Comparison of ENCODE assay signal across 8 mouse cellular contexts in the genomic region with DNA sequence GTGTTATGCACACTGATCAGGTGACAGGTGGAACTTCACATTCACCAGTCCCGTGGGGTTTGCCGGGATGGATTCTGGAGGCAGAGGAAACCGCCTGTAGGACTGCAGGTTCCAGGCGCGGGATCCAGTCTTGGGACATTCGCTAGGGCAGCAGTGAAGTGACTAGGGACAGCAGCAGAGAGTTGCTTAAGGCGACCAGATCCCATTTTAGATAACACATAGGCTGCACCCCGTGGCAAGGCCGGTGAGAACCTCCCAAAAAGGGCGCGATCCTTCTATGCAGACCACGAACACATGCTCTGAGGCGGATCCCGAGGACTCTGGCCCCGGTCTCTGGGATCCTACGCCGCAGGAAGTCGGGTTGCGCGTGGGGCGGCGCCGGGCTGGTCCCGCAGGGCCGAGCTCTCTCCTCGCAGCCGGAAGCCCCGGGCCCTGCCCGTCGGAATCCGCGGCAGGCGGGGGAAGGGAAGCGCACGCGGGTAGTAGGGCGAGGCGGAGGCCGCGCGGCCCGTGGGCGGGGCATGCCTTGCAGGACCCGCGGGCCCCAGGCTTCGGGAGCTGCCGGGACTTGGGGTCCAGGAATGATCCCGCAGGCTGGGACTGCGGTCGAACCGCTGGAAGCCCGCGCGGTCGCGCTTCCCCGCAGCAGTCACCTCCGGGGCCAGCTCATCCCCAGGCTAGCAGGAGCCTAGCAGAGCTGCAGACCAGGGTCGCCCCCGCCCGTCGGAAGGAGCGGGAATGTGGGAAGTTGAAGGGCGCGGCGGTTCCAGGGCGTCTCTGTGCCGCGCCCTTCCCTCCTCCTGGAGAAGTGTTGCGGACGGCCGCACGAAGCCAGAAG.
A peak's percentile ranks its signal among the peaks of the same experiment; 100 is the strongest.
DNase-seq lines count a peak whose midpoint lies in the region; ATAC-seq lines count a peak whose summit lies in the region.

No protein-coding gene starts in this region.

- H3K9me3 ChIP-seq in limb, embryonic 11.5 days (ENCODE audit: control insufficient read depth, low read length): no peaks in the 10 kb centered on the region
- H3K9me3 ChIP-seq in midbrain, embryonic 11.5 days (ENCODE audit: control insufficient read depth, low read length): no peaks in the 10 kb centered on the region

- H3K4me1 ChIP-seq in limb, embryonic 11.5 days (ENCODE audit: control insufficient read depth, insufficient read depth, low read length): peaks cover 20% of the 10 kb centered on the region
- peaks cover 11% of the 10 kb centered on the region for H3K4me1 ChIP-seq in midbrain, embryonic 11.5 days (ENCODE audit: control insufficient read depth, insufficient read depth, low read length)

- peak overlapping the region; percentile 90 for H3K4me2 ChIP-seq in limb, embryonic 11.5 days (ENCODE audit: low read depth, severe bottlenecking)
- H3K4me2 ChIP-seq in midbrain, embryonic 11.5 days: peak overlapping the region; percentile 85

- no peaks in the 10 kb centered on the region for H3K27me3 ChIP-seq in limb, embryonic 11.5 days (ENCODE audit: control insufficient read depth, insufficient read depth, low read length)
- H3K27me3 ChIP-seq in midbrain, embryonic 11.5 days (ENCODE audit: control insufficient read depth, insufficient read depth, low read length): no peaks in the 10 kb centered on the region

- intact Hi-C loops in gastrocnemius, postnatal 14 days (cut with DNase I; ENCODE audit: low total_unique reads): no loop called here

- H3K9ac ChIP-seq in limb, embryonic 11.5 days (ENCODE audit: low read length): peak overlapping the region; percentile 77
- H3K9ac ChIP-seq in midbrain, embryonic 11.5 days (ENCODE audit: low read length): peak overlapping the region; percentile 64

- peak overlapping the region; percentile 41 for H3K4me3 ChIP-seq in limb, embryonic 11.5 days (ENCODE audit: low read depth, low read length)
- peak overlapping the region; percentile 36 for H3K4me3 ChIP-seq in midbrain, embryonic 11.5 days (ENCODE audit: low read depth, low read length)

- DNase-seq in R1 (ENCODE audit: low read depth, low spot score): peak; percentile 88
- peak; percentile 65 to 66 for DNase-seq in cerebellum, postnatal 14 days
- peak; percentile 93 for DNase-seq in gastrocnemius, postnatal 14 days
- peak; percentile 86 for DNase-seq in induced T-regulatory cell, adult 2 months (ENCODE audit: low read depth)
- peak; percentile 86 for DNase-seq in limb, embryonic 11.5 days (ENCODE audit: low spot score)
- DNase-seq in midbrain, embryonic 11.5 days (ENCODE audit: low spot score, missing footprints): peak; percentile 97
- DNase-seq in right cerebral cortex, postnatal 4 days: peak; percentile 67
- DNase-seq in urinary bladder, postnatal 4 days (ENCODE audit: low spot score in 2 of 2): peak; percentile 92 to 93

- WGBS in limb, embryonic 11.5 days: 6% methylated on average over 66 of the region's 73 CpGs
- 7% methylated on average over 68 of the region's 73 CpGs for WGBS in midbrain, embryonic 11.5 days

- no peaks in the 10 kb centered on the region for H3K36me3 ChIP-seq in limb, embryonic 11.5 days (ENCODE audit: control insufficient read depth, insufficient read depth, low read length)
- no peaks in the 10 kb centered on the region for H3K36me3 ChIP-seq in midbrain, embryonic 11.5 days (ENCODE audit: control insufficient read depth, insufficient read depth, low read length)

- peak overlapping the region; percentile 65 for H3K27ac ChIP-seq in limb, embryonic 11.5 days (replicated peaks; ENCODE audit: low read depth, low read length)
- H3K27ac ChIP-seq in midbrain, embryonic 11.5 days (ENCODE audit: low read depth, low read length): no peak overlapping the region

- peak; percentile 60 for ATAC-seq in limb, embryonic 11.5 days (ENCODE audit: insufficient number of reproducible peaks, low FRiP score, low TSS enrichment, low read depth)
- peak; percentile 80 for ATAC-seq in midbrain, embryonic 11.5 days (ENCODE audit: low FRiP score)
